Mouse (Mus musculus) liver, embryonic 15.5 days (tissue): ENCODE measurements around the gene Poldip3. TPM values are rescaled to one million over a fixed set of nuclear protein-coding genes. Genes with fewer than 3 reads are reported as not detected.

ENCODE experiments used
- ATAC-seq: fragments of 200-750 bp; cut with Nextera tagmentation; 2 replicates; pipeline ENCODE4 v1.8.0; 2017; ENCODE audit warnings: moderate number of reproducible peaks, mild to moderate bottlenecking, moderate library complexity; ENCODE audit not compliant: insufficient read depth
- H3K27ac ChIP-seq: fragments of 300-500 bp; sonication (generic); replicated peaks from 2 replicates; pipeline ENCODE4 v1.5.1; 2015; ENCODE audit warnings: mild to moderate bottlenecking, inconsistent platforms
- H3K27me3 ChIP-seq: fragments of 300-500 bp; sonication (generic); 2 replicates; pipeline ENCODE4 v1.6.1; 2015; ENCODE audit warnings: mild to moderate bottlenecking, inconsistent platforms
- H3K36me3 ChIP-seq: fragments of 300-500 bp; sonication (generic); replicated peaks from 2 replicates; pipeline ENCODE4 v1.6.1; 2015; ENCODE audit warnings: moderate library complexity, mild to moderate bottlenecking, inconsistent platforms
- H3K4me1 ChIP-seq: fragments of 300-500 bp; sonication (generic); replicated peaks from 2 replicates; pipeline ENCODE4 v1.6.1; 2015; ENCODE audit warnings: inconsistent platforms
- H3K4me2 ChIP-seq: fragments of 300-500 bp; sonication (generic); 2 replicates; pipeline ENCODE4 v1.6.1; 2015; ENCODE audit warnings: moderate library complexity, mild to moderate bottlenecking, inconsistent platforms
- H3K4me3 ChIP-seq: fragments of 300-500 bp; sonication (generic); replicated peaks from 2 replicates; pipeline ENCODE4 v1.5.1; 2015; ENCODE audit warnings: mild to moderate bottlenecking, inconsistent platforms
- H3K9ac ChIP-seq: fragments of 300-500 bp; sonication (generic); 2 replicates; pipeline ENCODE4 v1.6.1; 2015; ENCODE audit warnings: moderate library complexity, mild to moderate bottlenecking, inconsistent platforms
- H3K9me3 ChIP-seq: fragments of 300-500 bp; sonication (generic); replicated peaks from 2 replicates; pipeline ENCODE4 v1.6.1; 2016; ENCODE audit warnings: inconsistent platforms
- WGBS: fragments of 180-500 bp; shearing (Covaris S2); methylation state at CpG from one replicate; pipeline ENCODE4 v1.1.7; 2015; ENCODE audit warnings: mixed read lengths; ENCODE audit not compliant: insufficient replicate concordance; 5-methylcytosine and 5-hydroxymethylcytosine counted together
- polyA plus RNA-seq: library from polyadenylated mRNA; unstranded; fragments of >200 nt; fragmentation: Nextera tagmentation; extraction: Ambion mirVana; gene quantifications from 2 replicates; pipeline ENCODE4 v1.2.1, GENCODE M21; 2015

The Poldip3 gene
- polyA plus RNA-seq, 1 experiment from 2014 or later, result 55.5 TPM

DNA sequence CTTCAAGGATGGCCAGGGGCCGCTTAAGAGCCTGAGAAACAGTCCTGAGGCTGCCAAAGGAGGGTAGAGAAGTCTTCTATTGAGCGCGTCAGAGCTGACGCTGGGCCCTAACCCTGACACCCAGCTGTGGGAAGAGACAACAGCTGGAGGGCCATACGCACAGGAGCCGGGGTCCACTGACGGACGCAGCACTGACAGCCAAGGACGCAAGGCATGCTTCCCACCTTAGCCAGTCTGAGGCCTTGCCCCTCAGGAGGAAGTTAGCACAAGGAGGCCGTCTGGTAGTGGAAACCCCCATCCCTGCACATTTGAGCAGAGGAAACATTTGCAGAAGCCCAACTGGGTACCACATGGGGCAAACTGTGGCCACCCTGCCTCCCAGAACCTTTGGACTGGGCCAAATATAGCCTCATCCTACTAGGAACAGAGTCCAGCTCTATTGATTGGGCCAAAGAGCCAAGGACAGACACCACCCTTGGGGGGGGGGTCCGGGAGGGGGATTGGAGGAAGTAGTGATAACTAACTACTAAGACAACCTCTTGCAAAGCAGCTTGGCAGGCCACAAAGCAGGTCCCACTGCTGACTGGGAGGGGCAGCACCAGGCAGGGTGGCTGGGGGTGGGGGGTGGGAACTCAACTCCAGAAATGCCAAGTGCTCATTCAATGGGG, 13.8 kb upstream of the Poldip3 start:
- no peak for ATAC-seq
- Histone ChIP-seq H3K27ac (peak overlapping the region; percentile 39), H3K9me3 (no peaks in the 10 kb centered on the region), H3K27me3 (no peaks in the 10 kb centered on the region), H3K4me1 (peaks cover 68% of the 10 kb centered on the region), H3K9ac (no peak overlapping the region), H3K4me2 (peak overlapping the region; percentile 34), H3K36me3 (peaks cover 91% of the 10 kb centered on the region), H3K4me3 (no peak overlapping the region)
- 70% methylated on average over 11 of the region's 11 CpGs for WGBS

DNA sequence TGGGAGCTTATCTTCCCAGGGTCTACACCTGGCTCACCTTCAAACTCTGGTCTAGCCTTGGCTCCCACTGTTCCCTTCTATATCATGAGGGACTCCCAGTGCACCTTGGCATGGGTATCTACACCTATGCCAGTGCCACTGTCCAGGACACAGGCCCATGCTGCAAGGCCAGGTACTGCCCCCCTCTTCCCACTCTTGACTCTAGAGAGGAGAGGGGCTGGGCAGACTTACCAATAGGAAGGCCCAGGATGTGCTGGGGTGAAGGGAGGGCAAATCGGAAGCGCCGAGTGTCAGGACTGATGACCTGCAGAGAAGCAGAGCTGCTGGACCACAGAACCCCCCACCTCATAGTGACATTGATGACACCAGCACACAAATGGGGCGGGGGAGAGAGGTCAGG, 12.8 kb upstream of the Poldip3 start:
- WGBS, result 89% methylated on average over 4 of the region's 4 CpGs
- Histone ChIP-seq H3K9me3 (no peaks in the 10 kb centered on the region), H3K27ac (no peak overlapping the region), H3K36me3 (peaks cover 92% of the 10 kb centered on the region), H3K4me1 (peaks cover 60% of the 10 kb centered on the region), H3K4me3 (no peak overlapping the region), H3K4me2 (no peak overlapping the region), H3K27me3 (no peaks in the 10 kb centered on the region), H3K9ac (no peak overlapping the region)
- no peak for ATAC-seq

- Histone ChIP-seq H3K9ac (no peak overlapping the region), H3K27ac (no peak overlapping the region), H3K4me3 (no peak overlapping the region), H3K9me3 (no peaks in the 10 kb centered on the region), H3K4me1 (peaks cover 54% of the 10 kb centered on the region), H3K4me2 (no peak overlapping the region), H3K27me3 (no peaks in the 10 kb centered on the region), H3K36me3 (peaks cover 92% of the 10 kb centered on the region)
- ATAC-seq, result no peak
- WGBS, result 79% methylated on average over 10 of the region's 10 CpGs
These were observed 12.0 kb upstream of the Poldip3 start for GRCm38 (mm10) chr15:83161062-83161748.

DNA sequence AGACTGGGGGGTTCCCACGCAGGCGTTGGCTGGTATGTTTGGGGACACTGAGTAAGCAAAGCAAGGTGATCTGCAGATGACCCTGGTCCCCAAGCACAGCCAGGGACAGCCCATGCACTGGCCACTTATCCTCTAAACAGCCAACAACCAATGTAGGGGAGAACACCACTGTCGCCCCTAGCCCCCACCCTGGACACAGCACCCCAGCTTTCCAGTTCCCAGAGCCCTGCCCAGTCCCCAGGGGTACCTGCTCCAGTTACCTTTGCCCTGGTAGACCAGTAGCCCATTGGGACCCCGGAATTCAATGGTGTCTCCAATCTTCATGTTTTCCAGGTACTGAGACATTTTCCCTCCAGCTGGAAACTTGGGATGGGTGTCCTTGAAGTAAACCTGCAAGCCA, 11.4 kb upstream of the Poldip3 start:
- WGBS, result 82% methylated on average over 4 of the region's 4 CpGs
- peaks cover 50% of the 10 kb centered on the region for H3K4me1 ChIP-seq

GRCm38 (mm10) chr15:83159823-83160222, 10.6 kb upstream of the Poldip3 start:
- no peaks in the 10 kb centered on the region for H3K9me3 ChIP-seq
- no peak overlapping the region for H3K9ac ChIP-seq
- 92% methylated on average over 9 of the region's 9 CpGs for WGBS
- H3K27me3 ChIP-seq, result no peaks in the 10 kb centered on the region
- no peak for ATAC-seq
- peaks cover 43% of the 10 kb centered on the region for H3K4me1 ChIP-seq
- no peak overlapping the region for H3K4me2 ChIP-seq
- peaks cover 93% of the 10 kb centered on the region for H3K36me3 ChIP-seq
- H3K27ac ChIP-seq, result peak overlapping the region; percentile 19; the same call in 1 of the 2 replicates
- H3K4me3 ChIP-seq, result no peak overlapping the region

More for the DNA sequence above, 11.4 kb upstream of the Poldip3 start:
- ATAC-seq, result no peak
- Histone ChIP-seq H3K9ac (no peak overlapping the region), H3K4me3 (no peak overlapping the region), H3K27ac (no peak overlapping the region), H3K4me2 (no peak overlapping the region), H3K9me3 (no peaks in the 10 kb centered on the region), H3K27me3 (no peaks in the 10 kb centered on the region), H3K36me3 (peaks cover 92% of the 10 kb centered on the region)

DNA sequence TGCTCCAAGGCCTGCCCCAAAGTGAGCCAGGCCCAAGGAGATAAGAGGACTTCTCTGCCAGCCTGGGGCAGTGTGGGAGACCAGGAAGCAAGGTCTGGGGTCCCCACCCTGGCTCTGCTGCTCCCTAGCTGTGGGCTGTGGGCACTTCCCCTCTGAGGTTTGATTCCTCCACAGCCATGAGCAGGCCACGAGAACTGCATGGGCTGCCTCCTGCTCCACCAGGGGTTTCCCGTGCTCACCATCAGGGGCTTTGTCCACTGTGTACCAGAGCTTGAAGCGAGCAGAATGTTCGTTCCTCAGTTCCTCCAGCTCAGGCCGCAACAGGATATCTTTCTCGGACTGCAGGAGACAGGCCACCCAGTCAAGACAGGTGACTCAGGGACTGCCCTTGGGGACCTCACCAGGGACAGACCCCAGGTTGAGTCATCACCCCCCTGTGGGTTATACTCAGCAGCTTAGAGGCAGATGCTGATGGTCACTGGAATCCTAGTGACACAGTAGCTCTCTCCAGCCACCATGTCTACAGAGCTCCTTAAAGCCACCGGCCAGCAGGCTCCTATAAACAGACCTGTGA, 9.5 kb upstream of the Poldip3 start:
- Histone ChIP-seq H3K4me2 (no peak overlapping the region), H3K4me3 (no peak overlapping the region), H3K27ac (peak overlapping the region; percentile 33), H3K9me3 (no peaks in the 10 kb centered on the region), H3K9ac (no peak overlapping the region), H3K36me3 (peaks cover 99% of the 10 kb centered on the region), H3K27me3 (no peaks in the 10 kb centered on the region), H3K4me1 (peaks cover 37% of the 10 kb centered on the region)
- ATAC-seq, result no peak
- 71% methylated on average over 7 of the region's 7 CpGs for WGBS

- Histone ChIP-seq H3K4me2 (no peak overlapping the region), H3K9me3 (no peaks in the 10 kb centered on the region), H3K4me1 (peaks cover 28% of the 10 kb centered on the region), H3K27ac (no peak overlapping the region), H3K9ac (no peak overlapping the region), H3K4me3 (no peak overlapping the region), H3K27me3 (no peaks in the 10 kb centered on the region), H3K36me3 (peaks cover 100% of the 10 kb centered on the region)
- WGBS, result 93% methylated on average over 6 of the region's 6 CpGs
- no peak for ATAC-seq
These were observed 8.5 kb upstream of the Poldip3 start for GRCm38 (mm10) chr15:83157667-83158064.

DNA sequence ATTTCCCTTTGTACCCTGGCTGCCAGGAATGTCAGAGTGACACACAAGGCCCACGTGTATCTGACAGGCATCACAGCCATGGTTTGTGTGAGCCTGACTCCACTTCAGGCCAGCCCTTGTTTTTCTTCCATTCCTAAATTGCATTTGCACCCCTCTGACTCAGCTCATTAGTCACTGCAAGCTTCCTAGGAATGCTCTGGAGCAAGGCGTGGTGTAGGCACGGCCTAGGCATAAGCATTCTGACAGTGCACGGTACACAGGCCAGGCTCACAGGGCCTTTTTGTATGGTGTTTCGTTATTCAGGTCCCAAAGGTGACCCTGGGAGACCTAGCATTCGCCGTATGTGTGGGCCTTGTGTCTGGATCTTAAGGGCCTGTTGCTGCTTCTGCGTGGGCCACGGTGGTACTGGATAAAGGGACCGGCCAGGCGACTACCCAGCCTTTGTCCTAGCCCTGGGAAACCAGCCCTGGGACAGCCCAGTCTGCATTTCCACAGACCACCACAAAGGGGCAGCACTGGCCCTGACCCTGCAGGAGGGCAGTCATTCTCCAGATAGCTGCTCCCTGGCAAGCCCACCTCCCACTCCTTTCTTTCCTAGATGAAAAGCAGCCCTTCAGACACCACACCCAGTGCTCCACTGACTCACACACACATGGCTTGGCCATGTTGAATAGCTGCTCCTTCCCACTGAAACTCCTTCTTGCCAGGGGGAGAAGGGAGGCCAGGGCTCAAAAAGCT, 7.9 kb upstream of the Poldip3 start:
- no peaks in the 10 kb centered on the region for H3K9me3 ChIP-seq
- H3K9ac ChIP-seq, result no peak overlapping the region
- no peak overlapping the region for H3K27ac ChIP-seq
- H3K4me1 ChIP-seq, result peaks cover 22% of the 10 kb centered on the region
- H3K4me3 ChIP-seq, result no peak overlapping the region
- peaks cover 96% of the 10 kb centered on the region for H3K36me3 ChIP-seq
- no peak overlapping the region for H3K4me2 ChIP-seq
- 81% methylated on average over 11 of the region's 11 CpGs for WGBS
- no peaks in the 10 kb centered on the region for H3K27me3 ChIP-seq
- ATAC-seq, result no peak

GRCm38 (mm10) chr15:83155672-83156419, 6.7 kb upstream of the Poldip3 start:
- no peaks in the 10 kb centered on the region for H3K9me3 ChIP-seq
- 54% methylated on average over 6 of the region's 6 CpGs for WGBS
- no peak overlapping the region for H3K4me3 ChIP-seq
- H3K36me3 ChIP-seq, result peaks cover 83% of the 10 kb centered on the region
- no peaks in the 10 kb centered on the region for H3K27me3 ChIP-seq
- ATAC-seq, result no peak
- H3K4me1 ChIP-seq, result peaks cover 17% of the 10 kb centered on the region
- H3K4me2 ChIP-seq, result no peak overlapping the region
- H3K9ac ChIP-seq, result no peak overlapping the region
- H3K27ac ChIP-seq, result no peak overlapping the region

DNA sequence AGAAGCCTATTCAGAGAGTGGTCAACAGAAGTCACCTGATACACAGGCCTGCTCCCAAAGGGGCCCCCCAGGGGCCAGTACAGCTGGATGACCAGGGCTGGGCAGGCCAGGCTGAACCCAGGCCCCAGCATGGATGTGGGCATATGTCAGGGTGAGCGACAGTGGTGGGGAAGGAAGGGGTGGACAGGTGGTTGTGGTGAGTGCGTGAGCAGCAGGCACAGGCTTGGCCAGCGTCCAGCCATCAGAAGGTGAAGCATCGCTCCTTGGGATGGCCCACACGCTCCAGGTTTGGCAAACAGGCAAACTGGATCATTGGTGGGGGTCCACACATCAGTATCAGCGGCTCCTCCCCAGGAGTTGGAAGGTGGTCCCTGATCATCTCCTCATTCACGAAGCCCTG, 5.1 kb upstream of the Poldip3 start:
- Histone ChIP-seq H3K9me3 (no peaks in the 10 kb centered on the region), H3K4me3 (no peak overlapping the region), H3K36me3 (peaks cover 68% of the 10 kb centered on the region), H3K9ac (no peak overlapping the region), H3K27me3 (no peaks in the 10 kb centered on the region), H3K4me1 (peaks cover 27% of the 10 kb centered on the region), H3K27ac (no peak overlapping the region), H3K4me2 (no peak overlapping the region)
- ATAC-seq, result no peak
- WGBS, result 91% methylated on average over 7 of the region's 7 CpGs
